Mouse (Mus musculus) heart, postnatal 0 days (tissue): ENCODE data around the gene Cdh1.

ENCODE experiments used
- CTCF ChIP-seq: IDR thresholded peaks from 2 replicates; pipeline ENCODE4 v1.5.1; 2016; ENCODE audit warnings: antibody characterized with exemption, control low read depth, low read depth
- EP300 ChIP-seq: IDR thresholded peaks from 2 replicates; pipeline ENCODE4 v1.6.1; 2016; ENCODE audit warnings: antibody characterized with exemption, low read depth

- no peak for TF ChIP-seq CTCF
- no peak for TF ChIP-seq EP300
These were observed 21.6 kb downstream of the Cdh1 start for GRCm38 (mm10) chr8:106624743-106625142.
